Mouse (Mus musculus): ENCODE measurements around the gene Atp7b.

- TF ChIP-seq CTCF (IDR thresholded peaks at IDR 0.05) = no peak
- peak; percentile 91 for TF ChIP-seq EP300 (IDR thresholded peaks at IDR 0.05)
These were observed 29.1 kb downstream of the Atp7b start for GRCm38 (mm10) chr8:22030990-22031389.
